Mouse (Mus musculus): ENCODE results near the gene Zfp184. TPM values are rescaled to one million over a fixed set of nuclear protein-coding genes. Genes with fewer than 3 reads are reported as not detected.

Gene Zfp184
- polyA plus RNA-seq, 1 experiment from 2014 or later: 11.7 TPM

DNA sequence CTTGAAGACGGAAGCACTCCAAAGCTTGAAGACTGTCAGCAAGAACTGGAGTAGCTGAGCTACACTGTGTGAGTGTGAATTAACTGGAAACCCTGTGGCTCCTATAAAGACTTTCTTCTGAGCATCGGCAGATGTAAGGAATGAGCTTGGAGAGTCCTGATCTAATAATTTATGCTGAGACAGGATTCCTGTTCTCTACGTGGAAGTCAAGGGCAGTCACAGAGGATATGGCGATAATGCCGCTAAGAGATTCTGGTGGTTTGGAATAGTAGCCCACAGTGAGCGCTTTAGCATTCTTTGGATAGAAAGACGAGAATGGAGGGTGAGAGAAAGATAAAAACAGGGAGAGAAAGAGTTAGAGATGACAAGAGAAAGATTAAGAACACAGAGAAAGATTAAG, 63.0 kb downstream of the Zfp184 start:
- H3K4me2 ChIP-seq: no peak overlapping the region
- H3K9ac ChIP-seq: no peak overlapping the region
- no peak overlapping the region for H3K4me3 ChIP-seq
- 51% methylated on average over 7 of the region's 7 CpGs for WGBS
- H3K4me1 ChIP-seq (replicated peaks): peaks cover 16% of the 10 kb centered on the region
- H3K27ac ChIP-seq (replicated peaks): no peak overlapping the region
- H3K36me3 ChIP-seq: no peaks in the 10 kb centered on the region
- H3K9me3 ChIP-seq: no peaks in the 10 kb centered on the region
- no peak for ATAC-seq (ENCODE audit: low FRiP score, low read depth)
- H3K27me3 ChIP-seq: peaks cover 92% of the 10 kb centered on the region

DNA sequence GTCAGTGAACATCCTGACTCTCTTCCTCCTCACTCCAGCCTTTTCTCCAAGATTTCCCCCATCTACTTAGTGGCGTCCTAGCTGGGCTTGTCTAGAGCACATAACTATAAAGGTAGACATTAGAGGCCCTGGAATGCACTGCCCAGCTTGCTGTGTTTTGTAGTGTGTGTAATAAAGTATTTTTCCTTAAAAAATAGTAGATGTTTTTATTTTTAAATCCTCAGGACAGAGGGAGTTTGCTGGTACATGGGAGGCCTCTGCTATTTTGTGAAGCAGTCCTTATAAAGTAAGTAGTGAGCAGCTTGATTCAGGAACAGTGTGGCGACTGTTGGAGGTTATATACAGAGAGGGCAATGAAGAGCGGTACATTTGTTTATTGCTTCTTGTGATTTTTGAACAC, 63.8 kb downstream of the Zfp184 start:
- H3K36me3 ChIP-seq: no peaks in the 10 kb centered on the region
- no peak overlapping the region for H3K4me3 ChIP-seq
- H3K27ac ChIP-seq (replicated peaks): no peak overlapping the region
- H3K9me3 ChIP-seq: no peaks in the 10 kb centered on the region
- peaks cover 89% of the 10 kb centered on the region for H3K27me3 ChIP-seq
- WGBS: 78% methylated on average over 3 of the region's 3 CpGs
- H3K4me2 ChIP-seq: no peak overlapping the region
- ATAC-seq (ENCODE audit: low FRiP score, low read depth): no peak
- H3K9ac ChIP-seq: no peak overlapping the region
- peaks cover 16% of the 10 kb centered on the region for H3K4me1 ChIP-seq (replicated peaks)

DNA sequence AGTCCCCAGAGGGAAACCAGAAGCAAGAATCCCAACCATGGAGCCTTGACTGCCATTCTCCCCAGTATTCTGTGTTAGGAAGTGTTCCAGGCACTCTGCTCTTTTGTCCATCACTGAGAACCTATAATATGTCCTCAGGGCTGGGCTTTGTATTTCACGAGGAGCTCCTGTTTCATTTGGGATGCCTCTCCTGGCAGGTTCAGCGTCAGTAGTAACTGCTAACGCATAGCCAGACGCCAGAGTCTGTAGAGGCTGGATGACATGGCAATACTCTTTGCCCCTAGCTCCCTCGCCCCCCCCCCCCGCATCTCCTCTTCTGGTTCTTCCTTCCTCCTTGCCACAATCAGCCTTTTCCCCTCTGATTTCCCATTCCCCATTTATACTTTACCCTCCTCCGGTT, 64.7 kb downstream of the Zfp184 start, which contains the start of gene Prss16:
Gene Prss16, minus strand, starts transcription at position 101 of the 400 bp plus-strand sequence.
- peaks cover 16% of the 10 kb centered on the region for H3K4me1 ChIP-seq (replicated peaks)
- H3K9ac ChIP-seq: no peak within 1 kb of the TSS
- no peak within 1 kb of the TSS for H3K27ac ChIP-seq (replicated peaks)
- no peak within 1 kb of the TSS for H3K4me3 ChIP-seq
- no peaks in the 10 kb centered on the region for H3K9me3 ChIP-seq
- H3K27me3 ChIP-seq: peaks cover 89% of the 10 kb centered on the region
- no peaks in the 10 kb centered on the region for H3K36me3 ChIP-seq
- no peak for ATAC-seq (ENCODE audit: low FRiP score, low read depth)
- WGBS: 38% methylated on average over 6 of the region's 7 CpGs
- H3K4me2 ChIP-seq: no peak within 1 kb of the TSS

MicroRNA genes within 50 kb of the gene (microRNA counts, 519-probe panel; counts per million panel counts)
- 4,284 counts per million, percentile 88 among the panel's probes with 10 or more counts for microRNA mmu-miR-1983

Small RNA genes within 50 kb of the gene (microRNA-seq; reads per million reads assigned to microRNA genes)
- 2.2 reads per million, percentile 3 among the genes with 10 or more reads in this experiment for gene Gm44456
- 2,969 reads per million, percentile 86 among the genes with 10 or more reads in this experiment for gene Mir1983

Other genes with a start within 250 kb of the Zfp184 start
- gene Olfr1359, start 247.0 kb upstream of the Zfp184 start, polyA plus RNA-seq (2015; fragmentation: Nextera tagmentation; extraction: Ambion mirVana): not detected in 2 replicates
- not detected in 2 replicates for gene Hist1h2bl, start 229.0 kb upstream of the Zfp184 start, polyA plus RNA-seq (2015; fragmentation: Nextera tagmentation; extraction: Ambion mirVana)
- gene Hist1h2ai, start 228.7 kb upstream of the Zfp184 start, polyA plus RNA-seq (2015; fragmentation: Nextera tagmentation; extraction: Ambion mirVana): 6.2 and 7.8 TPM in 2 replicates
- 2.5 and 3.5 TPM in 2 replicates for gene Hist1h3h, start 227.4 kb upstream of the Zfp184 start, polyA plus RNA-seq (2015; fragmentation: Nextera tagmentation; extraction: Ambion mirVana)
- gene Hist1h2bm, start 223.1 kb upstream of the Zfp184 start, polyA plus RNA-seq (2015; fragmentation: Nextera tagmentation; extraction: Ambion mirVana): 0.51 and 1.7 TPM in 2 replicates
- gene Hist1h4j, start 210.0 kb upstream of the Zfp184 start, polyA plus RNA-seq (2015; fragmentation: Nextera tagmentation; extraction: Ambion mirVana): 0.77 TPM in 1 of 2 replicates, not detected in the other
- gene Hist1h4k, start 194.6 kb upstream of the Zfp184 start, polyA plus RNA-seq (2015; fragmentation: Nextera tagmentation; extraction: Ambion mirVana): 1.5 and 2.3 TPM in 2 replicates
- gene Hist1h2ak, start 191.3 kb upstream of the Zfp184 start, polyA plus RNA-seq (2015; fragmentation: Nextera tagmentation; extraction: Ambion mirVana): 5.3 and 7.9 TPM in 2 replicates
- gene Hist1h2bn, start 191.0 kb upstream of the Zfp184 start, polyA plus RNA-seq (2015; fragmentation: Nextera tagmentation; extraction: Ambion mirVana): 1.1 TPM in 1 of 2 replicates, not detected in the other
- 3.5 and 7.4 TPM in 2 replicates for gene Hist1h1b, start 164.5 kb upstream of the Zfp184 start, polyA plus RNA-seq (2015; fragmentation: Nextera tagmentation; extraction: Ambion mirVana)
- gene Hist1h3i, start 161.7 kb upstream of the Zfp184 start, polyA plus RNA-seq (2015; fragmentation: Nextera tagmentation; extraction: Ambion mirVana): 28.0 and 43.0 TPM in 2 replicates
- 1.0 and 1.5 TPM in 2 replicates for gene Hist1h2an, start 157.9 kb upstream of the Zfp184 start, polyA plus RNA-seq (2015; fragmentation: Nextera tagmentation; extraction: Ambion mirVana)
- gene Hist1h2bp, start 157.6 kb upstream of the Zfp184 start, polyA plus RNA-seq (2015; fragmentation: Nextera tagmentation; extraction: Ambion mirVana): 0.44 and 0.58 TPM in 2 replicates
- 4.9 and 7.3 TPM in 2 replicates for gene Hist1h2bq, start 134.9 kb upstream of the Zfp184 start, polyA plus RNA-seq (2015; fragmentation: Nextera tagmentation; extraction: Ambion mirVana)
- gene Hist1h2ao, start 134.6 kb upstream of the Zfp184 start, polyA plus RNA-seq (2015; fragmentation: Nextera tagmentation; extraction: Ambion mirVana): not detected in 2 replicates
- gene Hist1h4m, start 133.3 kb upstream of the Zfp184 start, polyA plus RNA-seq (2015; fragmentation: Nextera tagmentation; extraction: Ambion mirVana): not detected in 2 replicates
- 4.9 and 7.7 TPM in 2 replicates for gene Hist1h4n, start 112.9 kb upstream of the Zfp184 start, polyA plus RNA-seq (2015; fragmentation: Nextera tagmentation; extraction: Ambion mirVana)
- 669 and 801 TPM in 2 replicates for gene Hist1h2ap, start 111.6 kb upstream of the Zfp184 start, polyA plus RNA-seq (2015; fragmentation: Nextera tagmentation; extraction: Ambion mirVana)
- gene Hist1h2br, start 111.4 kb upstream of the Zfp184 start, polyA plus RNA-seq (2015; fragmentation: Nextera tagmentation; extraction: Ambion mirVana): 4.7 and 7.1 TPM in 2 replicates
- gene Pom121l2, start 36.1 kb downstream of the Zfp184 start, polyA plus RNA-seq (2015; fragmentation: Nextera tagmentation; extraction: Ambion mirVana): 0.08 TPM in 1 of 2 replicates, not detected in the other
- 0.14 TPM in 1 of 2 replicates, not detected in the other for gene Prss16, start 64.6 kb downstream of the Zfp184 start, polyA plus RNA-seq (2015; fragmentation: Nextera tagmentation; extraction: Ambion mirVana)
- 1.7 and 2.2 TPM in 2 replicates for gene Hist1h2ah, start 90.5 kb downstream of the Zfp184 start, polyA plus RNA-seq (2015; fragmentation: Nextera tagmentation; extraction: Ambion mirVana)
- 1.2 and 1.5 TPM in 2 replicates for gene Hist1h2bk, start 90.8 kb downstream of the Zfp184 start, polyA plus RNA-seq (2015; fragmentation: Nextera tagmentation; extraction: Ambion mirVana)
- 8.4 and 10.7 TPM in 2 replicates for gene Hist1h4i, start 96.3 kb downstream of the Zfp184 start, polyA plus RNA-seq (2015; fragmentation: Nextera tagmentation; extraction: Ambion mirVana)
- 6.5 and 10.3 TPM in 2 replicates for gene Hist1h2ag, start 97.8 kb downstream of the Zfp184 start, polyA plus RNA-seq (2015; fragmentation: Nextera tagmentation; extraction: Ambion mirVana)
- 2.3 and 2.9 TPM in 2 replicates for gene Hist1h2bj, start 98.1 kb downstream of the Zfp184 start, polyA plus RNA-seq (2015; fragmentation: Nextera tagmentation; extraction: Ambion mirVana)
- gene Vmn1r188, start 139.3 kb downstream of the Zfp184 start, polyA plus RNA-seq (2015; fragmentation: Nextera tagmentation; extraction: Ambion mirVana): not detected in 2 replicates
- gene Vmn1r189, start 160.7 kb downstream of the Zfp184 start, polyA plus RNA-seq (2015; fragmentation: Nextera tagmentation; extraction: Ambion mirVana): not detected in 2 replicates
- gene Vmn1r191, start 238.9 kb downstream of the Zfp184 start, polyA plus RNA-seq (2015; fragmentation: Nextera tagmentation; extraction: Ambion mirVana): not detected in 2 replicates
- gene Vmn1r192, start 246.0 kb downstream of the Zfp184 start, polyA plus RNA-seq (2015; fragmentation: Nextera tagmentation; extraction: Ambion mirVana): not detected in 2 replicates